Mouse (Mus musculus) CH12.LX (cell line): ENCODE measurements around the gene Ppp2r2d.

ENCODE experiments used
- CTCF ChIP-seq, 2 experiments: IDR thresholded peaks in 1 of 2; conservative IDR thresholded peaks in 1 of 2; 2 replicates each; pipeline ENCODE4 v1.5.1; 2011 to 2012; ENCODE audit warnings: low read depth in 2 of 2, low read length in 2 of 2, improper control_type of control experiment in 1 of 2, inconsistent platforms in 1 of 2, mild to moderate bottlenecking in 1 of 2, moderate library complexity in 1 of 2
- E2F4 ChIP-seq: IDR thresholded peaks from 2 replicates; pipeline ENCODE4 v1.6.1; 2011; ENCODE audit warnings: low read depth, low read length, improper control_type of control experiment; ENCODE audit not compliant: insufficient replicate concordance
- EP300 ChIP-seq: IDR thresholded peaks from 2 replicates; pipeline ENCODE4 v1.6.1; 2011; ENCODE audit warnings: low read length, improper control_type of control experiment
- ETS1 ChIP-seq: conservative IDR thresholded peaks from 2 replicates; pipeline ENCODE4 v1.6.1; 2012; ENCODE audit warnings: low read depth, mild to moderate bottlenecking, inconsistent platforms, low read length, improper control_type of control experiment, moderate library complexity
- GABPA ChIP-seq: IDR thresholded peaks from 2 replicates; pipeline ENCODE4 v1.6.1; 2012; ENCODE audit warnings: low read depth, low read length, improper control_type of control experiment, inconsistent platforms; ENCODE audit not compliant: insufficient replicate concordance
- MAFK ChIP-seq: IDR thresholded peaks from 2 replicates; pipeline ENCODE4 v1.6.1; 2011; ENCODE audit warnings: low read length, improper control_type of control experiment; ENCODE audit not compliant: insufficient replicate concordance
- MAX ChIP-seq: IDR thresholded peaks from 2 replicates; pipeline ENCODE4 v1.6.1; 2011; ENCODE audit warnings: low read length, improper control_type of control experiment
- MXI1 ChIP-seq: IDR thresholded peaks from 2 replicates; pipeline ENCODE4 v1.6.1; 2011; ENCODE audit warnings: mild to moderate bottlenecking, low read depth, low read length, improper control_type of control experiment
- MYC ChIP-seq: IDR thresholded peaks from 2 replicates; pipeline ENCODE4 v1.6.1; 2011; ENCODE audit warnings: low read depth, mild to moderate bottlenecking, improper control_type of control experiment, low read length
- POLR2A ChIP-seq: IDR thresholded peaks from 2 replicates; pipeline ENCODE4 v1.6.1; 2011; ENCODE audit warnings: low read depth, mild to moderate bottlenecking, improper control_type of control experiment, low read length
- SIN3A ChIP-seq: IDR thresholded peaks from 2 replicates; pipeline ENCODE4 v1.6.1; 2012; ENCODE audit warnings: low read length, improper control_type of control experiment, inconsistent platforms
- TBP ChIP-seq: conservative IDR thresholded peaks from 2 replicates; pipeline ENCODE4 v1.6.1; 2011; ENCODE audit warnings: low read depth, low read length, improper control_type of control experiment
- TCF12 ChIP-seq: IDR thresholded peaks from 2 replicates; pipeline ENCODE4 v1.6.1; 2014; ENCODE audit warnings: low read depth, mild to moderate bottlenecking, inconsistent platforms, low read length, improper control_type of control experiment

DNA sequence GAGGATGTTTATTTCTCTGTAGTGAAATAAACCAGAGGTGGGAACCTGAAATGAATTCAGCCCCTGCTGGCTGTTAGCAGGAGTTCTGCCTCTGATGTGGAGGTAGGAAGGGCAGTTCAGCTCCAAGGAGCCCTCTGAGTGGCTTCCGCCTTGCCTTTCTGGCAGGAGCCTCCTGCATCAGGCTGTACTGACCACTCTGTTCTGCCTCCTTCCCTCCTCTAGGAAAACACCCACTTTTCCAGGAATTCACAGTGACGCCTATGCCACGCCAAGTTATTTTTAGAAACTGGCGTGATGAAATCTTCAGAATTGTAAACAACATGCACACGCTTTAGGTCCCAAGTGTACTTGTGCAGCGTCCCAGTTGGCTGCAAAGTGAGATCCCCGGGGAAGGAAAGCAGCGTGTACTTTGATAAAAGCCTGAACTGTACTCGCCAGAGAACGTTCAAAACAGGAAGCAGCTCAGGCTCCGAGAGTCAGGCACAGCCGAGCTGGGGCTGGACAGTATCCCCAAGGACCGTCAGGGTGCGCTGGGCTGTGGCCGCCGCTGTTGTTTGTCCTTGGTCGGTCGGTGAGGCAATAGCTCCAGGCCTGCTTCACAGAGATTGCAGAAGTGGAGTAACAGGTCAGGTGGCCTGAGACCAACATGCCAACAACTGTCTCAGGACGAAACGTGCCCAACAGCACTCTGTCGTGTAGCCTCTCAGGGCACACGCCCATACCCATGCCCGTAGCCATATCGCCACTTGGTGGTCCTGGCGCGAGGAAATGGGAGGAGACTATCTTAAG is 73.5 kb downstream of the Ppp2r2d start:
- TF ChIP-seq TBP: peak; percentile 96
- no peak for TF ChIP-seq MYC
- TF ChIP-seq CTCF (conservative IDR thresholded peaks at IDR 0.05 in 1 of 2, IDR thresholded peaks at IDR 0.05 in 1 of 2; ENCODE audit: low read depth in 2 of 2, low read length in 2 of 2): peak in 1 of 2 experiments; percentile 31; a peak in 2 of 4 replicates
- TF ChIP-seq EP300: no peak
- TF ChIP-seq MAX: no peak
- no peak for TF ChIP-seq MAFK
- TF ChIP-seq POLR2A: no peak
- no peak; the same call in 1 of the 2 replicates for TF ChIP-seq ETS1
- no peak for TF ChIP-seq TCF12
- no peak for TF ChIP-seq GABPA
- no peak for TF ChIP-seq E2F4
- TF ChIP-seq MXI1: no peak
- TF ChIP-seq SIN3A: no peak
